Mouse (Mus musculus) lung, postnatal 36 days (tissue): ENCODE measurements around the gene Rplp0.
A peak's percentile ranks its signal among the peaks of the same experiment; 100 is the strongest.

Source experiments
- DNase-seq: peaks from one replicate; pipeline ENCODE4 v3.0.0; 2022; ENCODE audit warnings: mixed read lengths

Rplp0 gene

GRCm38 (mm10) chr5:115526456-115527202, 32.6 kb upstream of the Rplp0 start:
- no peak for DNase-seq

- DNase-seq = no peak
Observed at GRCm38 (mm10) chr5:115528128-115528527, 31.1 kb upstream of the Rplp0 start.

- no peak for DNase-seq
Observed at GRCm38 (mm10) chr5:115529364-115529741, 29.9 kb upstream of the Rplp0 start.

- DNase-seq = no peak
Observed at GRCm38 (mm10) chr5:115529742-115530446, 29.4 kb upstream of the Rplp0 start.

GRCm38 (mm10) chr5:115530447-115530809, 28.8 kb upstream of the Rplp0 start:
- no peak for DNase-seq

- peak; percentile 90 for DNase-seq
Observed at GRCm38 (mm10) chr5:115531671-115532270, 27.5 kb upstream of the Rplp0 start.

GRCm38 (mm10) chr5:115534290-115534731, 25.0 kb upstream of the Rplp0 start:
- DNase-seq = peak; percentile 65

GRCm38 (mm10) chr5:115534856-115535255, 24.4 kb upstream of the Rplp0 start:
- peak; percentile 72 for DNase-seq

- DNase-seq = peak; percentile 72
Observed at GRCm38 (mm10) chr5:115535635-115536034, 23.6 kb upstream of the Rplp0 start.

- no peak for DNase-seq
Observed at GRCm38 (mm10) chr5:115538017-115538692, 21.1 kb upstream of the Rplp0 start.

- DNase-seq = peak; percentile 98
Observed at GRCm38 (mm10) chr5:115538693-115539043, 20.6 kb upstream of the Rplp0 start.

GRCm38 (mm10) chr5:115542635-115543384, 16.5 kb upstream of the Rplp0 start:
- DNase-seq = peak; percentile 82

GRCm38 (mm10) chr5:115543509-115544253, 15.6 kb upstream of the Rplp0 start:
- DNase-seq = peak; percentile 87

GRCm38 (mm10) chr5:115544655-115545185, 14.5 kb upstream of the Rplp0 start:
- no peak for DNase-seq

- DNase-seq = peak; percentile 90
Observed at GRCm38 (mm10) chr5:115545636-115546035, 13.6 kb upstream of the Rplp0 start.

GRCm38 (mm10) chr5:115546536-115546935, 12.7 kb upstream of the Rplp0 start:
- DNase-seq = no peak

- no peak for DNase-seq
Observed at GRCm38 (mm10) chr5:115547014-115547413, 12.3 kb upstream of the Rplp0 start.

- no peak for DNase-seq
Observed at GRCm38 (mm10) chr5:115547421-115547820, 11.8 kb upstream of the Rplp0 start.

GRCm38 (mm10) chr5:115548501-115549285, 10.6 kb upstream of the Rplp0 start:
- no peak for DNase-seq

- DNase-seq = no peak
Observed at GRCm38 (mm10) chr5:115550482-115551005, 8.7 kb upstream of the Rplp0 start.
